Comparison of ENCODE assay signal across 8 mouse cellular contexts in genomic region chr10:84438049-84438422, GRCm38 (mm10). TPM values are rescaled to one million over a fixed set of nuclear protein-coding genes. Genes with fewer than 3 reads are reported as not detected.
DNase-seq lines count a peak whose midpoint lies in the region; ATAC-seq and TF ChIP-seq lines count a peak whose summit lies in the region.

No protein-coding gene starts in this region.

- no peaks in the 10 kb centered on the region; the same call in 1 of the 2 replicates for H3K79me2 ChIP-seq in liver, adult 2 months (ENCODE audit: control insufficient read depth, insufficient read depth, low read length)

- TF ChIP-seq POLR2A in embryonic fibroblast, embryonic 13.5 days (IDR thresholded peaks at IDR 0.05; ENCODE audit: low read depth, low read length): peak; percentile 74
- TF ChIP-seq POLR2A in liver, adult 2 months (IDR thresholded peaks at IDR 0.05; ENCODE audit: extremely low read depth, insufficient read depth, low read length): no peak

- H3K9ac ChIP-seq in heart, embryonic 13.5 days: peak overlapping the region; percentile 100
- no peak overlapping the region for H3K9ac ChIP-seq in kidney, postnatal 0 days (ENCODE audit: low read depth, low read length)
- H3K9ac ChIP-seq in liver, adult 2 months (ENCODE audit: low read depth, low read length): no peak overlapping the region

- H3K4me3 ChIP-seq in embryonic fibroblast, embryonic 13.5 days (ENCODE audit: insufficient read depth, low read length): peak overlapping the region; percentile 89
- peak overlapping the region; percentile 96 for H3K4me3 ChIP-seq in heart, embryonic 13.5 days
- H3K4me3 ChIP-seq in kidney, postnatal 0 days (replicated peaks; ENCODE audit: low read depth, low read length): peak overlapping the region; percentile 86
- no peak overlapping the region for H3K4me3 ChIP-seq in liver, adult 2 months (ENCODE audit: insufficient read depth, low read depth, low read length)

- peak; percentile 96 to 97 for DNase-seq in B cell, adult 2 months
- peak; percentile 99 for DNase-seq in brain, adult 2 months (ENCODE audit: low read depth, low spot score)
- DNase-seq in kidney, postnatal 0 days (ENCODE audit: low spot score): peak; percentile 98
- DNase-seq in liver, adult 2 months (ENCODE audit: extremely low read depth, low read depth, low spot score): peak; percentile 58
- DNase-seq in naive thymus-derived CD4-positive, alpha-beta T cell, adult 2 months (ENCODE audit: low read depth): peak; percentile 77
- peak; percentile 92 for DNase-seq in splenic B cell, adult 2 months (ENCODE audit: low read depth, low spot score)

- peaks cover 14% of the 10 kb centered on the region for H3K36me3 ChIP-seq in heart, embryonic 13.5 days
- peaks cover 1% of the 10 kb centered on the region; the same call in 1 of the 2 replicates for H3K36me3 ChIP-seq in kidney, postnatal 0 days (ENCODE audit: insufficient read depth, low read length)
- H3K36me3 ChIP-seq in liver, adult 2 months (ENCODE audit: control insufficient read depth, insufficient read depth, low read length): no peaks in the 10 kb centered on the region
- no peaks in the 10 kb centered on the region for H3K36me3 ChIP-seq in splenic B cell, adult 2 months (ENCODE audit: control insufficient read depth, insufficient read depth, low read length, poor library complexity, severe bottlenecking)

- H3K4me1 ChIP-seq in embryonic fibroblast, embryonic 13.5 days (ENCODE audit: control insufficient read depth, insufficient read depth, low read length): peaks cover 20% of the 10 kb centered on the region
- H3K4me1 ChIP-seq in heart, embryonic 13.5 days: peaks cover 79% of the 10 kb centered on the region
- peaks cover 30% of the 10 kb centered on the region for H3K4me1 ChIP-seq in kidney, postnatal 0 days (replicated peaks; ENCODE audit: insufficient read depth, low read length)
- H3K4me1 ChIP-seq in liver, adult 2 months (ENCODE audit: control insufficient read depth, insufficient read depth, low read length): peaks cover 5% of the 10 kb centered on the region

- H3K27me3 ChIP-seq in heart, embryonic 13.5 days (replicated peaks): no peaks in the 10 kb centered on the region
- H3K27me3 ChIP-seq in kidney, postnatal 0 days (ENCODE audit: insufficient read depth, low read length): no peaks in the 10 kb centered on the region
- H3K27me3 ChIP-seq in liver, adult 2 months (ENCODE audit: control insufficient read depth, insufficient read depth, low read length): no peaks in the 10 kb centered on the region
- no peaks in the 10 kb centered on the region for H3K27me3 ChIP-seq in splenic B cell, adult 2 months (ENCODE audit: control insufficient read depth, insufficient read depth, low read length, poor library complexity, severe bottlenecking)

- ATAC-seq in heart, embryonic 13.5 days (ENCODE audit: extremely low read depth, insufficient number of reproducible peaks, low FRiP score, low TSS enrichment): no peak
- ATAC-seq in kidney, postnatal 0 days (replicated peaks; ENCODE audit: low FRiP score, low read depth): no peak

- 0% methylated on average over 7 of the region's 7 CpGs for WGBS in heart, embryonic 13.5 days
- WGBS in kidney, postnatal 0 days: 1% methylated on average over 7 of the region's 7 CpGs
- 3% methylated on average over 7 of the region's 7 CpGs for WGBS in liver, adult 2 months

- H3K4me2 ChIP-seq in heart, embryonic 13.5 days: peak overlapping the region; percentile 93
- peak overlapping the region; percentile 92 for H3K4me2 ChIP-seq in kidney, postnatal 0 days (ENCODE audit: low read length)

- peak overlapping the region; percentile 76 for H3K27ac ChIP-seq in embryonic fibroblast, embryonic 13.5 days (ENCODE audit: insufficient read depth, low read length)
- H3K27ac ChIP-seq in heart, embryonic 13.5 days (replicated peaks): peak overlapping the region; percentile 100
- no peak overlapping the region for H3K27ac ChIP-seq in kidney, postnatal 0 days
- H3K27ac ChIP-seq in liver, adult 2 months (replicated peaks; ENCODE audit: insufficient read depth, low read depth, low read length): no peak overlapping the region

- H3K9me3 ChIP-seq in heart, embryonic 13.5 days: no peaks in the 10 kb centered on the region
- H3K9me3 ChIP-seq in kidney, postnatal 0 days (replicated peaks; ENCODE audit: low read length): no peaks in the 10 kb centered on the region

- TF ChIP-seq CTCF in embryonic fibroblast, embryonic 13.5 days (IDR thresholded peaks at IDR 0.05; ENCODE audit: borderline replicate concordance, insufficient read depth, low read length): peak; percentile 71; the same call in 1 of the 2 replicates
- peak; percentile 98 for TF ChIP-seq CTCF in kidney, postnatal 0 days (IDR thresholded peaks at IDR 0.05; ENCODE audit: low read depth)
- peak; percentile 91 for TF ChIP-seq CTCF in liver, adult 2 months (IDR thresholded peaks at IDR 0.05; ENCODE audit: low read depth, low read length)

RNA-seq across cellular contexts. Expression of gene Nuak1, which starts 2.4 kb away (rescaled TPM):
- 74.3 and 84.1 TPM in 2 replicates for polyA plus RNA-seq in embryonic fibroblast, embryonic 13.5 days (2011; ENCODE audit: insufficient read length, low read depth, missing spikeins)
- polyA plus RNA-seq in heart, embryonic 13.5 days (2015; fragmentation: Nextera tagmentation; extraction: Ambion mirVana): 2.3 and 2.6 TPM in 2 replicates
- 2.3 and 2.4 TPM in 2 replicates for polyA plus RNA-seq in kidney, postnatal 0 days (2015; fragmentation: Nextera tagmentation; extraction: Ambion mirVana)
- total RNA-seq in liver, adult 2 months (2014; rRNA removed): 0.65 and 0.87 TPM in 2 replicates
- 1.4 and 2.8 TPM in 2 replicates for polyA plus RNA-seq in liver, adult 2 months (2012; rRNA removed)

Comparison
In these comparisons a context has a peak if more than half of its experiments do, and no peak if none do; other contexts are left out.
1. H3K27ac ChIP-seq: peak in embryonic fibroblast, embryonic 13.5 days (single experiment) and heart, embryonic 13.5 days (single experiment); none in kidney, postnatal 0 days (single experiment) and liver, adult 2 months (single experiment).
2. RNA of gene Nuak1, which starts 2.4 kb away (polyA plus RNA-seq): 74.3 to 84.1 TPM in embryonic fibroblast, embryonic 13.5 days; 2.3 to 2.4 TPM in kidney, postnatal 0 days, 2.3 to 2.6 TPM in heart, embryonic 13.5 days and 1.4 to 2.8 TPM in liver, adult 2 months; every median in the first group is over 10 times any median in the second.
3. Peak in every context shown above with its lines, with median percentiles within 50 percentile points of each other: DNase-seq and CTCF ChIP-seq.